Mouse (Mus musculus) WW6 (cell line): ENCODE measurements at regions not wholly inside any gene's neighbourhood (a gene's known extent, or its start where the extent isn't known, plus 50 kb on each side); places are given as distances from the start of the nearest gene placed in this dataset.
"Not testable (repeated sequence)": the region's sequence is repeated elsewhere in the genome, so short reads cannot be mapped to it uniquely, and the experiment has no call there.

Source experiments
- DNase-seq: peaks from one replicate; pipeline ENCODE4 v3.0.0-alpha.2; 2013; ENCODE audit warnings: low read depth, low spot score

GRCm38 (mm10) chr12:65325347-65325746, 100.0 kb downstream of the Wdr20rt start:
- no peak for DNase-seq

- DNase-seq: no peak
These were observed 103.2 kb downstream of the Wdr20rt start for GRCm38 (mm10) chr12:65328532-65328931.

GRCm38 (mm10) chr12:65329678-65330077, 104.4 kb downstream of the Wdr20rt start:
- DNase-seq: no peak

GRCm38 (mm10) chr12:65340009-65340408, 114.7 kb downstream of the Wdr20rt start:
- no peak for DNase-seq

GRCm38 (mm10) chr12:65347251-65347650, 121.9 kb downstream of the Wdr20rt start:
- DNase-seq: no peak

GRCm38 (mm10) chr12:65349535-65349934, 124.2 kb downstream of the Wdr20rt start:
- no peak for DNase-seq

- no peak for DNase-seq
These were observed 138.9 kb downstream of the Wdr20rt start for GRCm38 (mm10) chr12:65364179-65364578.

GRCm38 (mm10) chr12:65367334-65367733, 142.0 kb downstream of the Wdr20rt start:
- DNase-seq: no peak

GRCm38 (mm10) chr12:65367866-65368419, 142.6 kb downstream of the Wdr20rt start:
- DNase-seq: no peak

- no peak for DNase-seq
These were observed 146.3 kb downstream of the Wdr20rt start for GRCm38 (mm10) chr12:65371650-65372049.

GRCm38 (mm10) chr12:65379321-65379720, 154.0 kb downstream of the Wdr20rt start:
- DNase-seq: no peak

- DNase-seq: no peak
These were observed 156.9 kb downstream of the Wdr20rt start for GRCm38 (mm10) chr12:65382118-65382791.

GRCm38 (mm10) chr12:65382796-65383195, 157.5 kb downstream of the Wdr20rt start:
- DNase-seq: not testable (repeated sequence)

- no peak for DNase-seq
These were observed 160.8 kb downstream of the Wdr20rt start for GRCm38 (mm10) chr12:65386005-65386645.

- DNase-seq: no peak
These were observed 161.7 kb downstream of the Wdr20rt start for GRCm38 (mm10) chr12:65387042-65387441.

GRCm38 (mm10) chr12:65389512-65389911, 164.2 kb downstream of the Wdr20rt start:
- DNase-seq: no peak

GRCm38 (mm10) chr12:65390330-65390729, 165.0 kb downstream of the Wdr20rt start:
- no peak for DNase-seq

GRCm38 (mm10) chr12:65401728-65402419, 176.6 kb downstream of the Wdr20rt start:
- DNase-seq: peak; percentile 4

- DNase-seq: no peak
These were observed 177.8 kb downstream of the Wdr20rt start for GRCm38 (mm10) chr12:65403124-65403523.

- DNase-seq: no peak
These were observed 187.8 kb downstream of the Wdr20rt start for GRCm38 (mm10) chr12:65413034-65413700.

GRCm38 (mm10) chr12:65414393-65414792, 189.1 kb downstream of the Wdr20rt start:
- no peak for DNase-seq

- no peak for DNase-seq
These were observed 191.6 kb downstream of the Wdr20rt start for GRCm38 (mm10) chr12:65416909-65417308.
